Mouse (Mus musculus) CD8-positive naive resting alpha-beta T cell, adult 2 months (primary cell): Measurements from ENCODE around the gene Rarres1.
A peak's percentile ranks its signal among the peaks of the same experiment; 100 is the strongest.

ENCODE experiments used
- DNase-seq, 2 experiments: peaks; one replicate each; pipeline ENCODE4 v3.0.0; 2022; ENCODE audit warnings: low read depth in 2 of 2, low spot score in 2 of 2

Rarres1 gene

GRCm38 (mm10) chr3:67515274-67515801, at the start of gene Rarres1:
Gene Rarres1, minus strand, starts transcription at chr3:67515523.
- no peak for DNase-seq

GRCm38 (mm10) chr3:67564731-67565357, 49.5 kb upstream of the Rarres1 start:
- DNase-seq, result no peak

DNA sequence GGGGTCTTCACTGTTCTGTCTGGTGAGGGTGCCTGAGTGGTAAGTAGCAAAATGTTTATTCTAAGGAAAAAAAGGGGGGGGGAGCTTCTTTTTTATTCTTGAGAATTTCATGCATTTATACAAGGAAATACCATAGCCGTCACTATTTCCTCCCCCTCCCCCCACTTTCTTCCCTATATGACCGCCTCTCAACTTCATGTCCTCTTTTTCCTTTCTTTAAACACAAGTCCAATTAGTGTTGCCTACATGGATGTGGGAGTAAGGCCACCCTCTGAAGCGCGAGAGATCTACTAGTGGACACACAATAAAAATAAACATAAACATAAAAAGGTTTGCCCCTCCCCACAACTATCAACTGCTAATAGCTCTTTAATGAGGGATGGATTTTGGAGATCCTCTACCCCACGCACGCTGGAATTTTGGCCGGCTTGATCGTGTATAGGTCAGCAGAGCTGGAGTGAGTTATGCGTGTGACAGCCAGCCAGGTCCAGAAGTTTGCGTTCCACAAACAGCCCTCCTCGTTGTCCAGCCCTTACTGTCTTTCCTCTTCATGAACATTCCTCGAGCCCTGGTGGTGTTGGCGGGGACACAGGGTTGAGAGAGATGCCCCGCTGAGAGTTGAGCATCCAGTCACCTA, 42.5 kb upstream of the Rarres1 start:
- DNase-seq, result no peak

DNA sequence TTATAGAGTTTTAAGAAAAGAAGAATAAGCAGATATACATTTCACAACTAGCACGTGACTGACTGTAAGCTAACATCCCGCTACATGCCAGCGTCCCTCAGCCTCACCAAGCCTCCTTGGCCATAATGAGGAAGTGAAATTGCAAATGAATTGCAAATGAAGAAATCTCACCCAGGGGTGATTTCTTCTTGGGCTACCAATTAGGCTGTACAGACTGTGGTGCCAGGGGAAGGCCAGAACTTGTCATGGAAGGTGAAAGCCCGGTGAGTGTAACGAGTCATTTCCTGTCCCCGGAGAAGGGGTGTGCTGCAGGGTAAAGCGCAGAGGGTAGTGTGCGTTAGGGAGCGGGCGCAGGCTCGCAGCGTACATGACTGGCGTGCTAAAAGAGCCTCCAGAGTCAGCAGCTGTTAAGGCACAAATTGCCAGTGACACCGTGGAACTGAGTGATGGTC, 41.9 kb upstream of the Rarres1 start:
- no peak for DNase-seq

DNA sequence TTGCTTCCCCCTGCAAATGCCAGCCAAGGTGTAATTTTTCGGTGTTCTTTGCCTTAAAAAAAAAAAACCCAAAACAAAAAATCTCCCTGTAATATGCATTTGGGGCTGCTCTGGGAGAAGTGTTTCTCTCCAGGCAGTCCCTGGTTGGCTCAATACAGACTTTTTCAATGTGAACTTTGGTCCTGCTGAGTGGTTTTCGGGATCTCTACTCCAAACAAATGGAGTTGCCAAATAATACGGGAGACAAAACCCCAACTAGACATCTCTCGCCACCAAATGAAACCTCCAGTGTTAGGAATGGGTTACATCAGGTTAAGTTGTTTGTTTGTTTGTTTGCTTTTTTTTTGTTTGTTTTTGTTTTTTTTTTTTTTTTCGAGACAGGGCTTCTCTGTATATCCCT, 39.9 kb upstream of the Rarres1 start:
- DNase-seq, result no peak

- DNase-seq, result no peak
Measured at GRCm38 (mm10) chr3:67553927-67554448, 38.7 kb upstream of the Rarres1 start.

DNA sequence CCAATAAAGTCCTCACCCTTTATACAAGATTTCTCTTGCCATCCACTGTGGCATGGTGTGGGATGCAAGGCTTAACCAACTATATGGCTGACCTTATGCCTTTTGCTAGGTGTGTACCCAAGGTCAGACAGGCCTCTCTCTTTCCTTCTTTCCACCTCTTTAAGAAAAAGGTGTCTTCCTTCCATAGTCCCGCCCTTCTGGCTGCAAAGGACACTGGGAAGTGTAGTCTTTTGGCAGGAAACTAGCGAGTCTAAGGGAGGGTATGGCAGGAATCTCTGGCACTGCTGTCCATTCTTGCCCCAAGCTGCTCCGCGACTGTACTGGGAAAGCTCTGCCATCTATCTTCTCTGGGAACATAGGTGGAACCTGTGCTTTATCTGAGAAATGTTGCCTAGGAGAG, 38.0 kb upstream of the Rarres1 start:
- no peak for DNase-seq

DNA sequence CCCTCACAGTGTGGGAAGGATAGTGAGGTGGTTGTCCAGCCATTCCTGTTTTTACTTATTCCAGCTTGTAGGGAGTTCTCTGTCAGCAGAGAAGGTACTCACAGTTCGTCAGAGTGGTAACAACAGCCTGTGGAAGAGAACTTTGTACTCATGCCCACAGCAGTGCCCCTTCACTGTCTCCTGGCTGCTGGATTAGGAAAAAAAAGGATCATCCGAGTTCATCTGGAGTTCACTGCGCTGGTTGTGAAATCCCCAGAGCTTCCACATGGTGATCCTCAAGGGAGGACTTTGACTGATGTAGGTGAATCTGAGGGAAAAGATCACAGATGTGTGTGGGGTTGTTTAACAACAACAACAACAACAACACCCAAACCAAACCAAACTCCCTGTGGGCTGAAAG, 35.9 kb upstream of the Rarres1 start:
- DNase-seq, result no peak

- no peak for DNase-seq
Measured at GRCm38 (mm10) chr3:67543630-67544029, 28.3 kb upstream of the Rarres1 start.

GRCm38 (mm10) chr3:67524768-67525167, 9.4 kb upstream of the Rarres1 start:
- DNase-seq, result no peak

DNA sequence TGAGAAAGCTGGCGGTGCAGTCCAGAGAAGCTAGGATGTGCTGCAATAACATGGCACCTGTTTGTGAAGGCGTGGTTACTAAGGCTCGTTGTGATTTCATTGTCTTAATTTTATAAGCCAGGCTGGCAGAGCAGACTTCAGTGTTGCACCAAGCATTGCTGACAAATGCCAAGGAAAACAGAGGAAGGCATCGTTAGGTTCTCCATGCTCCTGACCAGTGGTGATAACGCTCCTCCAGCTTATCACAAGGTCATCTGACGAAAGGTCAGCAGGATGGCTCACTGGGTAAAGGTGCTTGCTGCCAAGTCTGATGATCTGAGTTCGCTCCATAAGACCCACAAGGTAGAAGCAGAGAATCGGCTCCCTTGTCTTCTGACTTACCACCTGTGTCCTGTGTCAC, 7.4 kb upstream of the Rarres1 start:
- no peak for DNase-seq

DNA sequence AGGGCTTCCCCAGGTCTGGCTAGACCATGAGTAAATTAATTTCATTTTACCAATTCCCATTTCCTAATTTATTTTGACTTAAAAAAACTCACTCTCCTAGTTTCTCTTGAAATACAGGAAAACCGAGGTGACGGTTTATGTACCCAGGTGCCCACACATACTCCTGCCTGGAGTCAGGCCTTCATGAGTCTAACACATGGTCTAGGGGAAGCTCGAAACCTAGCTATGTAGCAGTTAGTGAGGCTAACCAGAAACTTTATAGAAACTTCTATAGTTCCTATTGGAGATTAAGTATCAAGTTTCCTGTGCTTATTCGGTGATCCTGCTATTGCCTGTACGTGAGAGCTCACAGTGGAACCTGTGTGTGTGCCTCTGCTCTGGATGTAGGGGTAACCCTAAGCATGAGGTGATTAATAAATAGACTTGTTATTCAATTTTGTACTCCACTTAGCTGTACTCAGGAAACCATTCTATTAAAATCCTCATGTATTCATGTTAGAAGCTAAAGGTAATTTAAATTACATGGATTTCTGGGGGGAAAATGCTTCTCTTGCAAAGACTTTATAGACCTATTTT, 5.3 kb upstream of the Rarres1 start:
- DNase-seq, result no peak

DNA sequence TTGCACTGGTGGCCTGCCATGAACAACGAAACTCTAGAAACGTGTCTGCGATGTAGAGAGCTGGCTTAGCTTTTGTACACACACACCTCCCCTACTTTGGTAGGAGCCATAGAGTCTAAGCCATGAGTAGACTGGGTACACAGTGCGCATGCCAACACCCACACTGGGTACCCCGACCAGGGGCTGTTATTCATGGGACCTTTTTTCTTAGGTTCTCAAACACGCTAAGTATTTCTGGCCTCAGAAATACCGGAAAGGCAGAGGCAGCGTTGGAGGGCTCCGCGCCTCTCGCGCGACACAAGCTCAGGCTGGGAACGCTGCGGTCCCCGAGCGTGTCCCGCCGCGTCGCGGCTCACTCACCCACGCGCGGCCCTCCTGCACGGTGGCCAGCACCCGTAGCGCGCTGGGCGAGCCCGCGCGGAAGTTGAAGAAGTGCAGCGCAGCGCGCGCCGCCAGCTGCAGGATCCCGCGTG, 486 bp downstream of the Rarres1 start:
- no peak for DNase-seq

GRCm38 (mm10) chr3:67512807-67513206, 2.5 kb downstream of the Rarres1 start:
- DNase-seq, result peak; percentile 2 to 35

- DNase-seq, result no peak
Measured at GRCm38 (mm10) chr3:67508216-67508892, 7.0 kb downstream of the Rarres1 start.

- DNase-seq, result no peak
Measured at GRCm38 (mm10) chr3:67505286-67505685, 10.0 kb downstream of the Rarres1 start.

- DNase-seq, result no peak
Measured at GRCm38 (mm10) chr3:67503878-67504277, 11.4 kb downstream of the Rarres1 start.

- no peak for DNase-seq
Measured at GRCm38 (mm10) chr3:67499406-67499791, 15.9 kb downstream of the Rarres1 start.

DNA sequence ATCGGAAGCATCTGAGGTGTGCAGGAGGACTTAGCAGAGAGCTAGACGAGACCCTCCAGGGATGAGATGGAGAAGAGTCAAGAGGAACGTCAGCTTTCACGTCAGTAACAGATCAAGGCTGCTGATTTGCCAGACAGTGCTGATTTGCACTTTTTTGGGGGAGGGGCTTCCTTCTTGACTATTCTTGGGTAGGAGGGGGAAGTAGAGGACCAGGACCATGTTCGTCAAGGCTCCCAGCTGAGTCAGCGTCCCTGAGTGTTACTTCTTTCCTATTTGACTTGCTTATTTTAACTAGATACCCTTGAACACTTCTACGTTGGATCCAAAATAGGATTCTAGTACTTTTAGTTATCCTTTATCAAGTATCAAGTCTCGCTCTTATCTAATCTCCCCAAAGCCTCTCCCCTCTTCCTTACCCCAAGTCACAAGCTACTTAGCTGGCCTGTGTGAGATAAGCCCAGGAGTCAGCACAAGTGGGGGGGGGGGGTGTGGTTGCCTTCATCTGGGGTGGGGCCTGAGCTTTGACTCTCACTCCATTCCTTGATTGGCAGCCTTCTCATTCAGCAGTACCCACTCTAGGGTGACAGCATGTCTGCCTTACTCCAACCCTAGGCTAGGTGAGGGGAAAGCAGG, 16.4 kb downstream of the Rarres1 start:
- no peak for DNase-seq

DNA sequence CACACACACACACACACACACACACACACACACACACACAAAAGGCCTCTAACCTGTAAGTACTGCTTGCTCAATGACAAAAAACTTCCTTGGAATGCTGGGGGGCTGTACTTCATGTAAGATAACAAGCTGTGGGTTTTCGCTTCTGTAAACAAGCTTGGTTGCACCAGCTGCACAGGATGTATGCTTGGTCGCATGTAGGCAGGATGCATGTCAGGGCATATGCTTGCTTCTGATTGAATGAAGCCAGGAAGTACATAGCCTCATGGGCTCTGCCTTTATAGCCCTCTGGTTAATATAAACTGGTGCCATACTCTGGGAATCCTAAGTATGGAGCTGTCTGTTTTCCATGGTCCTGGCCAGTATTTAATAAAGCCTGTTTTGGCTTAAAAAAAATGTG, 17.3 kb downstream of the Rarres1 start:
- no peak for DNase-seq

DNA sequence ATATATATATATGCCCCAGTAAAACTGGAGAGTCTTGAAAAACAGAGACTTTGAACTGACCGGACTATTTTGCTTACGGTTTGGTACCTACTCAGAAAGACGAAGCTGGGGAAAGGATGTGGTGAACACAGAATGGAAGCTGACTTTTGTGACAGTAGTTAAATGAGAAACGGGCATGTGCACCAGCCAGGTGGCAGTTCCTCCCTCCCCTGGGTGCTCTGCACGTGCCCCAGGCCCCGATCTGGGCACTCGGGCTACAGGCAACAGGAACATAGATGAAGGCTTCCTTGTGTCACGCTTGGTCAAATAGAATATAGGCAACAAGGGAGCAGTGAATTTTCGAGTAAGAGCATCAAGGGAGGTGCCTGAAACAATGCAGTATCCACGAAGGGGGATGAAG, 19.0 kb downstream of the Rarres1 start:
- DNase-seq, result no peak
